Mouse (Mus musculus): Measurements from ENCODE around the gene Acsl1.

Acsl1 gene

GRCm38 (mm10) chr8:46504196-46504595 is 33.4 kb downstream of the Acsl1 start:
- no peak for DNase-seq (ENCODE audit: low read depth, low spot score)

GRCm38 (mm10) chr8:46508488-46509395 is 37.9 kb downstream of the Acsl1 start:
- no peak for DNase-seq (ENCODE audit: low read depth, low spot score)

- no peak for DNase-seq (ENCODE audit: low read depth, low spot score)
These were observed 38.6 kb downstream of the Acsl1 start for GRCm38 (mm10) chr8:46509474-46509873.

- DNase-seq (ENCODE audit: low read depth, low spot score): peak; percentile 12
These were observed 40.5 kb downstream of the Acsl1 start for GRCm38 (mm10) chr8:46511336-46511735.

GRCm38 (mm10) chr8:46512538-46512937 is 41.7 kb downstream of the Acsl1 start:
- no peak for DNase-seq (ENCODE audit: low read depth, low spot score)

- DNase-seq (ENCODE audit: low read depth, low spot score): no peak
These were observed 43.2 kb downstream of the Acsl1 start for GRCm38 (mm10) chr8:46514027-46514426.

- DNase-seq (ENCODE audit: low read depth, low spot score): no peak
These were observed 49.8 kb downstream of the Acsl1 start for GRCm38 (mm10) chr8:46520667-46521066.

- no peak for DNase-seq (ENCODE audit: low read depth, low spot score)
These were observed 55.3 kb downstream of the Acsl1 start for GRCm38 (mm10) chr8:46526098-46526497.

- DNase-seq (ENCODE audit: low read depth, low spot score): no peak
These were observed 56.0 kb downstream of the Acsl1 start for GRCm38 (mm10) chr8:46526821-46527220.

GRCm38 (mm10) chr8:46529508-46529907 is 58.7 kb downstream of the Acsl1 start:
- DNase-seq (ENCODE audit: low read depth, low spot score): no peak

GRCm38 (mm10) chr8:46530541-46530940 is 59.7 kb downstream of the Acsl1 start:
- DNase-seq (ENCODE audit: low read depth, low spot score): no peak

- no peak for DNase-seq (ENCODE audit: low read depth, low spot score)
These were observed 63.1 kb downstream of the Acsl1 start for GRCm38 (mm10) chr8:46533926-46534325.

- DNase-seq (ENCODE audit: low read depth, low spot score): no peak
These were observed 68.9 kb downstream of the Acsl1 start for GRCm38 (mm10) chr8:46539701-46540100.

GRCm38 (mm10) chr8:46543191-46543590 is 72.4 kb downstream of the Acsl1 start:
- DNase-seq (ENCODE audit: low read depth, low spot score): no peak

GRCm38 (mm10) chr8:46543662-46544061 is 72.8 kb downstream of the Acsl1 start:
- no peak for DNase-seq (ENCODE audit: low read depth, low spot score)

GRCm38 (mm10) chr8:46545854-46546253 is 75.0 kb downstream of the Acsl1 start:
- DNase-seq (ENCODE audit: low read depth, low spot score): no peak

- DNase-seq (ENCODE audit: low read depth, low spot score): no peak
These were observed 75.8 kb downstream of the Acsl1 start for GRCm38 (mm10) chr8:46546431-46547176.

- peak; percentile 68 for DNase-seq (ENCODE audit: low read depth, low spot score)
These were observed 76.4 kb downstream of the Acsl1 start for GRCm38 (mm10) chr8:46547245-46547644.

- peak; percentile 83 for DNase-seq (ENCODE audit: low read depth, low spot score)
These were observed 79.2 kb downstream of the Acsl1 start for GRCm38 (mm10) chr8:46550058-46550457.

- peak; percentile 59 for DNase-seq (ENCODE audit: low read depth, low spot score)
These were observed 80.2 kb downstream of the Acsl1 start for GRCm38 (mm10) chr8:46551029-46551428.

GRCm38 (mm10) chr8:46551615-46552440 is 81.0 kb downstream of the Acsl1 start, which contains the start of gene Cenpu:
Gene Cenpu (plus strand): TSS chr8:46552028.
- DNase-seq (ENCODE audit: low read depth, low spot score): peak; percentile 99

GRCm38 (mm10) chr8:46552441-46552765 is 81.6 kb downstream of the Acsl1 start:
- DNase-seq (ENCODE audit: low read depth, low spot score): no peak

All from A20 (cell line).